Mouse (Mus musculus) hindbrain, embryonic 14.5 days (tissue): ENCODE measurements around the gene Nab1. TPM values are rescaled to one million over a fixed set of nuclear protein-coding genes. Genes with fewer than 3 reads are reported as not detected.

ENCODE experiments used
- ATAC-seq: fragments of 200-750 bp; cut with Nextera tagmentation; 2 replicates; pipeline ENCODE4 v1.8.0; 2017; ENCODE audit warnings: moderate number of reproducible peaks, mild to moderate bottlenecking, moderate TSS enrichment, moderate library complexity; ENCODE audit not compliant: low FRiP score
- DNase-seq: peaks from one replicate; pipeline ENCODE4 v3.0.0-alpha.2; 2015; ENCODE audit warnings: low spot score
- H3K27ac ChIP-seq: fragments of 300-500 bp; sonication (generic); 2 replicates; pipeline ENCODE4 v1.5.1; 2014; ENCODE audit warnings: mild to moderate bottlenecking, moderate library complexity
- H3K27me3 ChIP-seq: fragments of 300-500 bp; sonication (generic); 2 replicates; pipeline ENCODE4 v1.6.1; 2014; ENCODE audit warnings: mild to moderate bottlenecking, low read length, mixed read lengths; ENCODE audit not compliant: control insufficient read depth, insufficient read depth
- H3K36me3 ChIP-seq: fragments of 300-500 bp; sonication (generic); replicated peaks from 2 replicates; pipeline ENCODE4 v1.6.1; 2014; ENCODE audit not compliant: control insufficient read depth, insufficient read depth
- H3K4me1 ChIP-seq: fragments of 300-500 bp; sonication (generic); replicated peaks from 2 replicates; pipeline ENCODE4 v1.6.1; 2014; ENCODE audit warnings: antibody characterized with exemption, low read length, mixed read lengths; ENCODE audit not compliant: control insufficient read depth, insufficient read depth
- H3K4me2 ChIP-seq: fragments of 300-500 bp; sonication (generic); replicated peaks from 2 replicates; pipeline ENCODE4 v1.6.1; 2014; ENCODE audit warnings: mild to moderate bottlenecking, moderate library complexity
- H3K4me3 ChIP-seq: fragments of 300-500 bp; sonication (generic); replicated peaks from 2 replicates; pipeline ENCODE4 v1.5.1; 2014; ENCODE audit warnings: mild to moderate bottlenecking, low read length
- H3K9ac ChIP-seq: fragments of 300-500 bp; sonication (generic); 2 replicates; pipeline ENCODE4 v1.6.1; 2014
- H3K9me3 ChIP-seq: fragments of 300-500 bp; sonication (generic); 2 replicates; pipeline ENCODE4 v1.6.1; 2016; ENCODE audit warnings: low read length; ENCODE audit not compliant: control insufficient read depth
- WGBS: fragments of 180-500 bp; shearing (Covaris S2); extraction: QIAGEN DNeasy Blood & Tissue Kit; methylation state at CpG from one replicate; pipeline ENCODE4 v1.1.7; 2014; 5-methylcytosine and 5-hydroxymethylcytosine counted together
- polyA plus RNA-seq: library from polyadenylated mRNA; unstranded; fragments of >200 nt; fragmentation: Nextera tagmentation; extraction: Ambion mirVana; gene quantifications from 2 replicates; pipeline ENCODE4 v1.2.1, GENCODE M21; 2014

Nab1 gene
- polyA plus RNA-seq, 1 experiment from 2014 or later, result 13.2 TPM

GRCm38 (mm10) chr1:52423846-52424245 is 76.6 kb downstream of the Nab1 start:
- no peak for DNase-seq
- H3K36me3 ChIP-seq, result no peaks in the 10 kb centered on the region
- WGBS, result 77% methylated on average over 1 of the region's 1 CpGs
- H3K4me3 ChIP-seq, result no peak overlapping the region
- H3K4me1 ChIP-seq, result no peaks in the 10 kb centered on the region
- ATAC-seq, result no peak
- H3K4me2 ChIP-seq, result no peak overlapping the region
- H3K27ac ChIP-seq, result no peak overlapping the region
- no peak overlapping the region for H3K9ac ChIP-seq
- no peaks in the 10 kb centered on the region for H3K9me3 ChIP-seq
- H3K27me3 ChIP-seq, result no peaks in the 10 kb centered on the region

- no peak overlapping the region for H3K4me3 ChIP-seq
- no peak for ATAC-seq
- no peak for DNase-seq
- H3K9ac ChIP-seq, result no peak overlapping the region
- no peaks in the 10 kb centered on the region for H3K4me1 ChIP-seq
- H3K36me3 ChIP-seq, result no peaks in the 10 kb centered on the region
- no peaks in the 10 kb centered on the region for H3K9me3 ChIP-seq
- H3K27me3 ChIP-seq, result no peaks in the 10 kb centered on the region
- 83% methylated on average over 2 of the region's 2 CpGs for WGBS
- H3K4me2 ChIP-seq, result no peak overlapping the region
- no peak overlapping the region for H3K27ac ChIP-seq
Measured at GRCm38 (mm10) chr1:52423057-52423456, 77.4 kb downstream of the Nab1 start.

GRCm38 (mm10) chr1:52422137-52422536 is 78.3 kb downstream of the Nab1 start:
- WGBS, result 89% methylated on average over 3 of the region's 3 CpGs
- Histone ChIP-seq H3K36me3 (no peaks in the 10 kb centered on the region), H3K4me3 (no peak overlapping the region), H3K27ac (no peak overlapping the region), H3K27me3 (no peaks in the 10 kb centered on the region), H3K9ac (no peak overlapping the region), H3K4me2 (no peak overlapping the region), H3K9me3 (no peaks in the 10 kb centered on the region), H3K4me1 (no peaks in the 10 kb centered on the region)
- no peak for DNase-seq
- no peak for ATAC-seq

GRCm38 (mm10) chr1:52421623-52422022 is 78.9 kb downstream of the Nab1 start:
- DNase-seq (no peak), ATAC-seq (no peak)
- H3K9me3 ChIP-seq, result no peaks in the 10 kb centered on the region
- H3K9ac ChIP-seq, result no peak overlapping the region
- H3K36me3 ChIP-seq, result no peaks in the 10 kb centered on the region
- no peaks in the 10 kb centered on the region for H3K27me3 ChIP-seq
- H3K4me3 ChIP-seq, result no peak overlapping the region
- no peaks in the 10 kb centered on the region for H3K4me1 ChIP-seq
- no peak overlapping the region for H3K4me2 ChIP-seq
- no peak overlapping the region for H3K27ac ChIP-seq

GRCm38 (mm10) chr1:52419088-52419819 is 81.2 kb downstream of the Nab1 start:
- Histone ChIP-seq H3K27ac (no peak overlapping the region), H3K4me1 (no peaks in the 10 kb centered on the region), H3K9ac (no peak overlapping the region), H3K9me3 (no peaks in the 10 kb centered on the region), H3K4me2 (no peak overlapping the region), H3K4me3 (no peak overlapping the region), H3K27me3 (no peaks in the 10 kb centered on the region), H3K36me3 (no peaks in the 10 kb centered on the region)
- ATAC-seq (no peak), DNase-seq (no peak)
- 91% methylated on average over 7 of the region's 7 CpGs for WGBS

Other genes with a start within 250 kb of the Nab1 start
- 7.1 and 7.2 TPM in 2 replicates for gene Nemp2, start 130.0 kb upstream of the Nab1 start, polyA plus RNA-seq
- 15.8 and 16.1 TPM in 2 replicates for gene Mfsd6, start 226.8 kb upstream of the Nab1 start, polyA plus RNA-seq